Mouse (Mus musculus): ENCODE results near the gene Flnc.
A peak's percentile ranks its signal among the peaks of the same experiment; 100 is the strongest.
"Not testable (repeated sequence)": the region's sequence is repeated elsewhere in the genome, so short reads cannot be mapped to it uniquely, and the experiment has no call there.

Flnc gene

DNA sequence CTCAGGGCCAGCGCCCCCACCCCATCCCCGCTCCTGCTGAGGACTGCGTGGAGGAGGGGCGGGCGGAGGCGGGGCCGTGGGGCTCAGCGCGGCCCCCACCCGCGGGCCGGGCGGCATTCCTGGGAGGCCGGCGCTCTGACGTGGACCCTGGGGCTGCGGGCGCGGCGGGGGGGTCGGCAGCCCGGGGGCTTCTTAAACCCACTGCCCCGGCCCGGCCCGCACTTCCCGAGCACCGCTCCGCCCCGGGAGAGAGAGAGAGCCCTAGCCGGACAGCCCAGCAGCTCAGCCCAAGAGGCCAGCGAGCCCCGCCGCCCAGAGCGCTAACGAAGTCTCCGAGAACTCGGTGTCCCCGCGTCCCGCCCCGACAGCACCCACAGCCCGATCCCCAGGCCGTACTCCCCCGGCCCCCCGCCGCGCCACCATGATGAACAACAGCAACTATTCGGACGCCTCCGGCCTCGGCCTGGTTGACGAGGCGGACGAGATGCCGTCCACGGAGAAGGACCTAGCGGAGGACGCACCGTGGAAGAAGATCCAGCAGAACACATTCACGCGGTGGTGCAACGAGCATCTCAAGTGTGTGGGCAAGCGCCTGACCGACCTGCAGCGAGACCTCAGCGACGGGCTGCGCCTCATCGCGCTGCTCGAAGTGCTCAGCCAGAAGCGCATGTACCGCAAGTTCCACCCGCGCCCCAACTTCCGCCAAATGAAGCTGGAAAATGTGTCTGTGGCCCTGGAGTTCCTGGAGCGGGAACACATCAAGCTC, at the start of gene Flnc:
TSS of gene Flnc (plus strand) at position 219 of the 766 bp plus-strand sequence.
- DNase-seq (ENCODE audit: low read depth, low spot score): no peak

DNA sequence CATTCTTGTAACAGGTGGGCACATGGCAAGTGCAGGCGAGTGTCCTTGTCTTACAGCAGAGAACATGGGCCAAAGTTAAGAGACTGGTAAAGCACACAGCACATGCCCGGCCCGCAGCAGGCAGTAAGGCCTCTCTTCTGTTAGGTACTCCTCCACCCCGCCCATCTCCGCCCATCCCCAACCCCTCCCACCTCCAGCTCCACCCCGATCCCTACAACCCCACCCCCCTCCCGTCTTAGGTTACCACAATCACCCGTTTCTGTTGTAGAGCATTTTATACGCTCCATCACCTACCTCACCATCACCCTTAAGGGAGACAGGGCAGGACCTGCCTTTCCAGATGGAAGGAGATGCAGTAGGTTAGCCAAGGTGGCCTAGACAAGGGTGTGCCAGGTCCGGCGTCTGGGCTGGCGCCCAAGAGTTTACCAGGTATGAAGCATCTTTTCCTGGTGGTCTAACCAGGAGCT, 45.0 kb upstream of the Flnc start, which contains the start of gene Opn1sw:
TSS of gene Opn1sw (minus strand) at position 417 of the 467 bp plus-strand sequence.
- DNase-seq (ENCODE audit: low read depth, low spot score): no peak

GRCm38 (mm10) chr6:29388606-29389080, 44.4 kb upstream of the Flnc start:
- DNase-seq (ENCODE audit: low read depth, low spot score): no peak

GRCm38 (mm10) chr6:29389425-29389824, 43.6 kb upstream of the Flnc start:
- DNase-seq (ENCODE audit: low read depth, low spot score): no peak

DNA sequence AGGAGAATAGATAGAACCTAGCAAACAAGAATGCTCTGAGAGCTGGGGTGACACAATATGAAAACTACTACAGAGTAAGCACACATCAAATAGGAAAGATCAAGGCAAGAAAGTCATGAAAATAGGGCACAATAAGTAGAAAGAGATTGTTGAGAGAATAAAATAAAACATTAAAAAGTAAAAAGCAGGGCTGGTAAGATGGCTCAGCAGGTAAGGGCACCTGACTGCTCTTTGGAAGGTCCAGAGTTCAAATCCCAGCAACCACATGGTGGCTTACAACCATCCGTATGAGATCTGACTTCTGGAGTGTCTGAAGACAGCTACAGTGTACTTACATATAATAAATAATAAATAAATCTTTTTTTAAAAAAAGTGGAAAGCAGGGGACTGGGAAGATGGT, 42.6 kb upstream of the Flnc start:
- not testable (repeated sequence) for DNase-seq (ENCODE audit: low read depth, low spot score)

GRCm38 (mm10) chr6:29391241-29391640, 41.8 kb upstream of the Flnc start:
- DNase-seq (ENCODE audit: low read depth, low spot score): not testable (repeated sequence)

GRCm38 (mm10) chr6:29391802-29392201, 41.3 kb upstream of the Flnc start:
- no peak for DNase-seq (ENCODE audit: low read depth, low spot score)

- DNase-seq (ENCODE audit: low read depth, low spot score): no peak
These were observed 38.8 kb upstream of the Flnc start for GRCm38 (mm10) chr6:29394286-29394685.

DNA sequence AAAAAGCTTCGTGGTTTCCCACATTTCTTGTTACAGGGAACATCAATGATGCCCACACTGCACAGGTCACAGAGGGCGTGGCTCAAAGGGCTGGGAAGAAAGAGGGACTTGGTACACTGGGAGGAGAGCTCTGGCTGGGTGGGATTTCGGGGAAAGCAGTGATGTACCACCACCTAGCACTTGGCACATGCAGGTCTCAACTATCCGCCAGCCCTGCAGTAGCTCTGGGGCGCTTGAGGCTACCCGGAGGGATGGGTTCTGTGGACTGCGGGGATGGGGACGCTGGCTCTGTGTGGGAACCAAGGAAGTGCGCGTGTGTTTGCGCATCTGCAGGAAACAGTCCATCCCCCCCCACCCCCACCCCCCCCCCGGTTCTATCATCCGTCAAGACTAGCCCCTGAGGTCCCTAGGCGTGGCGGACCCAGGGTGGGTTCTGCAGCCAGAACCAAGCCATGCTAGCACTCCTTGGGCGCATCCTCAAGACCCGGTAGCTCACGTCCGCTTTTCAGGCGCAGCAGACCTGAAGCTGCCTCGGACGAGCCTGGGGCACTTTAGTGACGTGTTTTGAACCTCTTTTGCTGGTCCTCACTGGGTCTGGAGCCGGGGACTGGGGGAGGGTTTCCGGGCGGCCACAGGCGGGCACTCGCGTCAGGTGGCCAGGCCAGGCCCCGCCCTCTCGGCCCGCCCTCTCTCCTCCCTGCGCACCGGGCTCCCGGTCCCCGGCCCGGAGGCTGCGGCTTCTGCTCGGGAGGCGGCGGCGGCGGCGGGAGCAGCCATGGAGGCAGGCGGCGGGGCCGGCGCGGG, 36.9 kb upstream of the Flnc start, which contains the start of gene Ccdc136:
TSS of gene Ccdc136 (plus strand) at position 400 of the 804 bp plus-strand sequence.
- DNase-seq (ENCODE audit: low read depth, low spot score): no peak

GRCm38 (mm10) chr6:29396714-29397540, 36.1 kb upstream of the Flnc start:
- no peak for DNase-seq (ENCODE audit: low read depth, low spot score)

DNA sequence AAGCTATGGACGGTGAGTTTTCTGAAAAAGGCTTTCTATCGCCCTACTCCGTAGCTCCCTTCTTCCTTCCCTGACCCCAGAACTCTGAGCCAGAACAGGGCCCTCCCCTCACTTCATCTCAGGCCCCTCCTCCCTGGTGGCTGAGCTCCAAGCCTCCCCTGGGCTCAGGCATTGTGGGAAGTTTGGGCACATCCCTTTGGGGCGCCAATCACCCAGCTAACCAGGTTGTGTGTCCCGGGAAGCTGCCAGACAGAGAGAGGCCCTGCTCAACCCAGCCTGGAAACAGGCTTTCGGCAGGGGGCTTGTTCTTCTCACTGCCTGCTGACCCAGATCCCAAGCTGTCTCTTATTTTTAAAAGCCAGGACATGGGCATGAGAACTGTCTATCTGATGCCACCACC, 35.5 kb upstream of the Flnc start:
- DNase-seq (ENCODE audit: low read depth, low spot score): no peak

DNA sequence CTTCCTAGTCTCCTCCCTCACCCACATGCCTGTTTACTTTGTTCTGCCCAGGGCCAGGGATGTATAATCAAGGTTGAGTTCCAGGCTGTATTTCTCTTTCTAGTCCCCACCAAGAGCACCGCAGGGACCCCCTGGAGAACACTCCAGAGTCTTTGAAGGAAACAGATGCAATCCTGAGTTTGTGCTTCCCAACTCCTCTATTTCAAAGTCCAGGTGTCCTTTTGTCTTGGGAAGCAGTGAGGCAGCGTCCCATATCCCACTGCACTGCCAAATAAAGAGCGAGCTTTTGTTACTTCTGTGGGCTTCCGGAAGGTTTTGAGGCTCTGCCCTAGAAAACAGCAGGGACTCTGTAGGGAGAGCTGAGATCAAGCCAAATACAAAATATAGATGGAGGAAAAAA, 33.2 kb upstream of the Flnc start:
- DNase-seq (ENCODE audit: low read depth, low spot score): no peak

GRCm38 (mm10) chr6:29402693-29403342, 30.2 kb upstream of the Flnc start:
- DNase-seq (ENCODE audit: low read depth, low spot score): peak; percentile 43

DNA sequence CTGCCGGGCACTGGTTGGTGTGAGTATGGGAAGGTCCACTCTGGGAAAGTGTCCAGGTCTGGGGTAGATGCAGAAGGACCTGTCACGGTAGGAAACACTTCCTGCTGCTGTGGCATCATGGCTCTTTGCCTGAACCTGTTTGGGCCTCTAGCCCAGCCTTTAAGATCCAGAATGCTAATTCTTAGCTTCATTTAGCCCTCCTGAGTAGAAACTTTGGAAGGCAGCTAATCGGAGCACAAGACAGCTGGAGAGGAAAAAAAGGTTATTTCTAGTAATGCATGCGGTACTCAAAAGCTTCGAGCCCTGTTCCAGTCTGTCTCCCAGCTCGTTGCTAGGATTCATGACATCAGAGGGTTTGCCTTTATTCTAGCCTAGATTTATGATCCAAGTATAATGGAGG, 26.6 kb upstream of the Flnc start:
- DNase-seq (ENCODE audit: low read depth, low spot score): no peak

DNA sequence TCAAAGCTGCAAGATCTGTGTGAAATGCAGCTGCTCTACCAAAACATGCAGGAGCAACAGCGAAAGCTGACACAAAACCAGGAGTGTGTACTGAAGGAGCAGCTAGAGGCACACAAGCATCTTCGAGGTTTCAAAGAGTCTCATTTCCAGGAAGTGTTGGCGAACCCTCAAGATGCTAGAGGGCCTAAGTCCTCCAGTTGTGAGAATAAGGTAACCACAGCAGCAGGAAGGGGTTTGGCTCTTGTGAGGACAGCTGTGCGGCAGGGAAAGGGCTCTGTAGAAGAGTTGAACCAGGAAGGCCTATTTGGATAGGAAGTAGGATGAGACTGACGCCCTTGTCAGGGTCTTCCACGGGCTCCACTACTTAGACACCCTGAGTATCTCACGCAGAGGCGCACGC, 17.6 kb upstream of the Flnc start:
- no peak for DNase-seq (ENCODE audit: low read depth, low spot score)

- no peak for DNase-seq (ENCODE audit: low read depth, low spot score)
These were observed 12.5 kb upstream of the Flnc start for GRCm38 (mm10) chr6:29420596-29420995.

DNA sequence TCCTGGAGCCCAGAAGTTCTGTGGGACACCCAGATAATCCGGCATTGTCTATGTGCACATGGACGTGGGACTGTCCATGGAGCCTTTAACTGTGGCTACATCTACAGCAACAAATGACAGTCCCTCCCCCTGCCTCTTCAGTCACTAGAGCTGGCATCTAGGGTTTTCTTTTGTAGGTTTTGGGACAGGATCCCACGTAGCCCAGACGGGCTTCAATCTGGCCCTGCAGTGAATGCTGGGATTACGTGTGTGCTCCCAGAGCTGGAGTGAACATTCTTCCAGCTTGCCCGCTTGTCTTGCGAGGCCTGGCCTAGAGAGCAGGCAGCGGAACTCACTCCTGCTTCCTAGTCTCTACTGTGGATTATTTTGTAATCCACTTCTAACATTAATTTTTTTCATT, 7.9 kb upstream of the Flnc start:
- no peak for DNase-seq (ENCODE audit: low read depth, low spot score)

DNA sequence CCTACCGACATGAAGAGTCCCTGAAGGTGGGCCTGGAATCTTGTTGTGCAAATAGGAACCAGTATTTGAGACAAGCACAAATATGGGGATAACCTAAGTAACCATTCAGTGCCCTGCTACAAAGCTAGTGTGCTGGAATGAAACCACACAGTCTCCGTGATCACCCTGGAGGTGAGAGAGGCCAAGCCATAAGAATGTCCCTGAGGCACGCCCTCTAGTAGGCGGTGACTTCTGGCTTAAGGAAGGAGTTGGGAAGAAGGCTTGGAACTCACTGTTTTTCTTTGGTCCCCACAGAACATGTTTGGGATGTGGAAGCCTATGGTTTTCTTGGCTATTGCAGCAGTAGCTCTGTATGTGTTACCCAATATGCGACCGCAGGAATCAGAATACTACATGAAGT, 6.7 kb upstream of the Flnc start:
- no peak for DNase-seq (ENCODE audit: low read depth, low spot score)

DNA sequence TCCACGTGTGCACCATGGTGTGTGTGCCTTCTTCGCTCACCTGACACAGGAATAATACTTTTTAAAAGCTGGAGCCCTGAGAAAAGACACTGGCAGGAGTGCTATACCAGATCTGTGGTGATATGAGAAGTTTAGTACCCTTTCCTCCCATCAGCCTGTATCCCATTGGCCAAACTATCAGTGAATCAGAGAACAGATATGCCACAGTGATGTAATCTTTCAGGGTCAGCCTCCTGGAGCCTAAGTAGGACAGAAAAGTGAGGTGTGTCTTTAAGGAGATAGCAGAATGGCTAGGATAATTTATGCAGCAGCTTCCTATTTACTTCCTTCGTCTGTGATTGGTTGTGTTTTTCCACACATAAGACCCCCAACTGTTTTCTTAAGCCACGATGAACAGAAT, 4.9 kb upstream of the Flnc start:
- no peak for DNase-seq (ENCODE audit: low read depth, low spot score)

DNA sequence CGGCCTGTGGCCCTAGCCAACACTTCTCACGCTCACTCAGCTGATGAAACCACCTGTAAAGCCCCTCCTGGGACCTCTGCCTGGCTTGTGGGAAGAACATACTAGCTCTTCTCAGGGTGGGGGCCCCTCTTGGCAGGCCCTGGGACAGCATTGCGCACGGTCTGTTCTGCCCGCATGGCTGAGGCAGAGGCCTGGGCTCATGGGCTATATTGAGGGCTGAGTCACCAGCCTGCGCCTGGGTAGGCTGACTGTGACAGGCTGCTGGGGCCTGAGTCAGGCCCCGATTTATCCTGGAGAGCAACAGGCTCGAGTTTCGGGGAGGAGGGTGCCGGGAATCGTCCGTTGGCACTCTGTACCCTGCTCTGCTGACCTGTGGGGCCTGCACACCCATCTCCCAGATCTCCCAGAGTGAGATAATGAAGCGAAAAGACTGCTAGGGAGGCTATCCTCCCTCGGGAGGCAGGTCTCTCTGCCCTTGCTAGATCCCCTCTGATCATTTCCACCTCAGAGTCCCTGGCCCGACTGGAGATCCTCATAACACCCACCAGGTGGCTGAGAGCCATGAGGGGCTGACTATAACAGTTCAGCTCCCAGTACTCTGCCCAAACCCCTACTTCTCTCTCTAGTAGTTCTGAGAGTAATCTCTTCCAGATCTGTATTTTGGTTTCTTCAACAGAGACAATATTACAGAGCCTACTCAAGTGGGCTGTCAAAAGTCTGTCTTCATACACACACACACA, 2.2 kb upstream of the Flnc start:
- DNase-seq (ENCODE audit: low read depth, low spot score): no peak
